Mouse (Mus musculus) hindbrain, embryonic 13.5 days (tissue): ENCODE measurements around the gene Igbp1. TPM values are rescaled to one million over a fixed set of nuclear protein-coding genes. Genes with fewer than 3 reads are reported as not detected.

Experiments used
- ATAC-seq: fragments of 200-750 bp; cut with Nextera tagmentation; 2 replicates; pipeline ENCODE4 v1.8.0; 2017; ENCODE audit warnings: moderate TSS enrichment; ENCODE audit not compliant: low FRiP score
- H3K27ac ChIP-seq: fragments of 300-500 bp; sonication (generic); 2 replicates; pipeline ENCODE4 v1.5.1; 2015; ENCODE audit warnings: inconsistent platforms, mild to moderate bottlenecking, moderate library complexity
- H3K27me3 ChIP-seq: fragments of 300-500 bp; sonication (generic); 2 replicates; pipeline ENCODE4 v1.6.1; 2015; ENCODE audit warnings: mild to moderate bottlenecking, inconsistent platforms
- H3K36me3 ChIP-seq: fragments of 300-500 bp; sonication (generic); 2 replicates; pipeline ENCODE4 v1.6.1; 2015; ENCODE audit warnings: mild to moderate bottlenecking, inconsistent platforms
- H3K4me1 ChIP-seq: fragments of 300-500 bp; sonication (generic); replicated peaks from 2 replicates; pipeline ENCODE4 v1.6.1; 2015; ENCODE audit warnings: inconsistent platforms
- H3K4me2 ChIP-seq: fragments of 300-500 bp; sonication (generic); 2 replicates; pipeline ENCODE4 v1.6.1; 2015; ENCODE audit warnings: inconsistent platforms, mild to moderate bottlenecking, moderate library complexity
- H3K4me3 ChIP-seq: fragments of 300-500 bp; sonication (generic); 2 replicates; pipeline ENCODE4 v1.5.1; 2015; ENCODE audit warnings: mild to moderate bottlenecking, inconsistent platforms
- H3K9ac ChIP-seq: fragments of 300-500 bp; sonication (generic); 2 replicates; pipeline ENCODE4 v1.6.1; 2015; ENCODE audit warnings: mild to moderate bottlenecking, inconsistent platforms
- H3K9me3 ChIP-seq: fragments of 300-500 bp; sonication (generic); 2 replicates; pipeline ENCODE4 v1.6.1; 2016; ENCODE audit warnings: inconsistent platforms
- WGBS: fragments of 180-500 bp; shearing (Covaris S2); methylation state at CpG from one replicate; pipeline ENCODE4 v1.1.7; 2015; 5-methylcytosine and 5-hydroxymethylcytosine counted together
- polyA plus RNA-seq: library from polyadenylated mRNA; unstranded; fragments of >200 nt; fragmentation: Nextera tagmentation; extraction: Ambion mirVana; gene quantifications from 2 replicates; pipeline ENCODE4 v1.2.1, GENCODE M21; 2015

Igbp1 gene
- polyA plus RNA-seq, result 27.0 and 28.1 TPM in 2 replicates

DNA sequence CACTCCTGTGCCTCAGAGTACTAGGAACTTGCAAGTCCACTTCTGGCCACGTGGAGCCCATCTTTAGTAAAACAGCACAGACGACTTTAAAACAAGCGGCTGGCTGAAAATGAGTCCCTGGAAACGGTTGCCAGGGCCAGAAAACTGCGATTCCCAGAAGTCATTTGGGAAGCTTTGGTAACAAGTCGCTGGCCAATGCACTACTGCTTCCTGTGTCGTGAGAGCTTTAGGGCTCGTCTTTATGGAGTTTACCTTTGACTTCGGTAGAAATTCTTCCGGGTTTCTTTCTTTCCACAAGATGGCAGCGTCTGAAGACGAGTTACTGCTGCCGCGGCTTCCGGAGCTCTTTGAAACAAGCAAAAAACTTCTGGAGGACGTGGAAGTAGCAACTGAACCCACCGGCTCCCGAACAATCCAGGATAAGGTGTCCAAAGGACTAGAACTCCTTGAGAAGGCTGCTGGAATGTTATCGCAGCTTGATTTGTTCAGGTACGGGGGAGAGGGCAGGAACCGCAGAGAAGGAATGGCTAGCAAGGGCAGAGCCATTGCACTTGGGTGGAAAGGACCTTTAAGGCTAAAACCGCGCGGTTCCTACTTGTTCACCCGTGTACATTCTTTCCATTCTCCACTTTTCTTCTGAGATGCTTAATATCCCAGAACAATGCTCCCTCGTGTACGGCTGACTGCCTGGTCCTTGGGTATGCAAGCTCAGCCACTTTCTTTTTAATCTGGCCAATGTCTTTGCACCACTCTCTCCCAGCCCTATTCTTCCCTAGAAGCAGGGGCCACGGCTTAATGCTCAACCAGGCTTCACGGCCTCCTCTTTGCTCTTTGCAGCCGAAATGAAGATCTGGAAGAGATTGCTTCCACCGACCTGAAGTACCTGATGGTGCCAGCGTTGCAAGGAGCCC is at the start of gene Igbp1:
Gene Igbp1, plus strand, starts transcription at position 224 of the 911 bp plus-strand sequence.
- peaks cover 6% of the 10 kb centered on the region; the same call in 1 of the 2 replicates for H3K36me3 ChIP-seq
- peak; percentile 98 for ATAC-seq
- H3K9me3 ChIP-seq, result no peaks in the 10 kb centered on the region
- peaks cover 9% of the 10 kb centered on the region; the same call in 1 of the 2 replicates for H3K27me3 ChIP-seq
- peak within 1 kb of the TSS; percentile 70 for H3K9ac ChIP-seq
- WGBS, result 18% methylated on average over 32 of the region's 32 CpGs
- peak within 1 kb of the TSS; percentile 56 for H3K4me3 ChIP-seq
- H3K4me2 ChIP-seq, result peak within 1 kb of the TSS; percentile 63
- H3K4me1 ChIP-seq, result peaks cover 9% of the 10 kb centered on the region
- 0 out of 2 replicates have a peak within 1 kb of the TSS, but pooled peaks have one; percentile 40 for H3K27ac ChIP-seq

DNA sequence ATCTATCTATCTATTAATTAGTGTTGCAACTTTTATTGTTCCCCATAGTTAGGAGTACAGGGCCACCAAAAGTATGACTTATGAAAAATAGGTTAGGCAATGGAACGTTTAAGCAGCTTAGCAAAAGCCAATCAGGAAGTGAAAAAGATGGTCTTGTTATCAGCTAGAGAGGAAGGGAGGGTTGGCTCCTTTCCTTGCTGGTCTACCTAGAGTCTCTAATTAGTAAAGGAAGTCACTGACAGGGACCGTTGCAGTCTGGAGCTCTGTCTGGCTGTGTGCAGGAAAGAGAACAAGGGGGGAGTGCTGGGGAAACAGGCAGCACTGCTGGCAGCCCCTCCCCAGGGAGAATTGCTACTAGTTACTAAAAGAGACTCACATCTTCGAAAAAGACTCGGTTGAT is 26.0 kb upstream of the Igbp1 start:
- Histone ChIP-seq H3K27me3 (0 out of 2 replicates have a peak, but pooled peaks cover 9% of the 10 kb centered on the region), H3K9ac (no peak overlapping the region), H3K4me2 (no peak overlapping the region), H3K27ac (no peak overlapping the region), H3K4me1 (no peaks in the 10 kb centered on the region), H3K36me3 (no peaks in the 10 kb centered on the region), H3K4me3 (no peak overlapping the region), H3K9me3 (no peaks in the 10 kb centered on the region)
- 80% methylated on average over 4 of the region's 4 CpGs for WGBS
- ATAC-seq, result no peak

DNA sequence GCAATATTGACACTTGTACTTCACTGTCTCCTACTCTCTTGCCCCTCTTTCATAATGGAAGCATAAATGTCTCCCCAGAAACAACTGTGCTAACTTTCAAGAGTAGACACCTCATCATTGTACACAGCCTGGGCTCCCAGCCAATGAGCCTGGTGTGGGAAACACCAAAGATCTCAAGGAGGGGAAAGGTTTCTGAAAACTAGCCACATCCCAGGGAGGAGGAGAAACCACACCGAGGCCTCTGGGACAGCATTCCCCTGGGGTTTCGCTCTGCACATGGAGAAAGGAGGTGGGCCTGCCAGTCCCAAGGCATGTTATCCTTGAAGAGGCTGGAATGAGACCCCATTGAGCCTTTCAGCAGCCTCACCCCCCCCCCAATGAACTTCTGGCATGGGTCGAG is 24.0 kb upstream of the Igbp1 start:
- no peak for ATAC-seq
- Histone ChIP-seq H3K4me2 (no peak overlapping the region), H3K9me3 (no peaks in the 10 kb centered on the region), H3K4me1 (no peaks in the 10 kb centered on the region), H3K36me3 (no peaks in the 10 kb centered on the region), H3K27me3 (peaks cover 11% of the 10 kb centered on the region; the same call in 1 of the 2 replicates), H3K27ac (no peak overlapping the region), H3K9ac (no peak overlapping the region), H3K4me3 (no peak overlapping the region)
- WGBS, result 85% methylated on average over 3 of the region's 3 CpGs

DNA sequence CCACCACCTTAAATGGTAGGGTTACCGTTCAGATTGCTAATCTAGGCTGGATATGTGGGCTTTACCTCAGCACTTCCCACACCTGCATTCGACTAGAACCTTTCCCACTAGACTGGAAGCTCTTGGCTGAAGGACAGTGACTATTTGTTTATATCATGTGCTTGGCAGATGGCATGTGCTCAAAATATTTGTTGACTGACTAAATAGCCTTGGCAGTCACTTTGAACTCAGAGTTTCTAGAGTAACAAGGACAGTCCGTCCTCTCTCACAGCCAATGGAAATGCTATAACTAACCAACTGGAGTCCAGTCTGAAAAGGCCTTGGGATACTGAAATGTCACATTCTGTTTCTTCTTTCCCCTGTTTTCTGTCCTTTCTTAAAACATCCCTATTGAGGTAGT is 22.6 kb upstream of the Igbp1 start:
- ATAC-seq, result no peak
- Histone ChIP-seq H3K4me1 (no peaks in the 10 kb centered on the region), H3K9me3 (no peaks in the 10 kb centered on the region), H3K4me2 (no peak overlapping the region), H3K9ac (no peak overlapping the region), H3K36me3 (no peaks in the 10 kb centered on the region), H3K4me3 (no peak overlapping the region), H3K27me3 (peaks cover 19% of the 10 kb centered on the region; the same call in 1 of the 2 replicates), H3K27ac (no peak overlapping the region)
- WGBS, result 88% methylated on average over 3 of the region's 3 CpGs

DNA sequence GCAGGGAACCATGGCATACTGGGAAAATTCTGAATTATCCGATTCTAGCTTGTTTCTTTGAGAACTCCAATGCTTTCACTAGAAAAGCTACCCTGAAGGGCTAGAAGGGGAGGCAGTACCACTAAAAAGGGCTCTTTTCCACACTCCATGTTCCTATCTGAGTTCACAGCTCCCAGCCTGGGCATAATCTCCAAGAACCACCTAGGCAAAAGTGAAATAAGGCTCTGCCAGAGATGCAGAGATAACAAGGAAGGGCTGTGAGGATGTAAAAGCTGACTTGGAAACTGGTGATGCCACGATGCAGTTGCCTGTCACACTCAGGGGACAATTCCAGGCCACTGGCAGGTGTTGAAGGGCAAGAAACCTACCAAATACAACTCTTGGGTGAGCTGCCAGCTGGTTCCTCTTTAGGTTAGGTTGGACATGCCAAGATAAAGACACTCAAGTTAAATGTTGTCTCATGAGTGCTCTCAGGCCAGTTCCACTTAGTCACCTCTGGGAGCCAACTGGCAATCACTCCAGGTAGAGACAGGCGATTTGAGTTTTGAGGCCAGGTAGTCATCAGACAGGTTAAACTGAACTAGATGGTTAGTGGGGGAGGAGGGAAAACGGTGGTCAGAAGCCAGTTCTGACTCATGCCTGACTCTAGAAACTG is 18.4 kb upstream of the Igbp1 start:
- peaks cover 18% of the 10 kb centered on the region; the same call in 1 of the 2 replicates for H3K27me3 ChIP-seq
- no peak for ATAC-seq
- no peak overlapping the region for H3K9ac ChIP-seq
- H3K4me1 ChIP-seq, result no peaks in the 10 kb centered on the region
- H3K4me3 ChIP-seq, result no peak overlapping the region
- WGBS, result 78% methylated on average over 4 of the region's 4 CpGs
- no peak overlapping the region for H3K27ac ChIP-seq
- no peaks in the 10 kb centered on the region for H3K9me3 ChIP-seq
- no peaks in the 10 kb centered on the region for H3K36me3 ChIP-seq
- no peak overlapping the region for H3K4me2 ChIP-seq

DNA sequence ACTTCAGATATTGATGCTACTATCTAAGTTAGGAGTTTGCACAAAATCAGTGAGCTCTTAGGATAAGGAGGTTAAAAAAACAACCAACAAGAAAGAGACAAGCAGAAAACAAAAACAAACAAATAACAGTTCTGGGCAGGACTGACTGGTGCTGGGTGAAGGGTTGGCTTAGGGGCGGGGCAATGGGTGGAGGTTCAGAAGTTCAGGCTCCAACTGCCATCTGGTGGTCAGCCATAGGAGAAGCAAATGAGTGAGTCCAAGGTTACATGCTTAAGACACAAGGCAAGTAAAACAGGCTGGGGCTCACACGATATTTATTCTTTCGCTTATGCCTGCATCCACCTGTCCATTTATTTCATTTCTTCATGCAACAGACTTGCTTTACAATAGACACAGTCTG is 13.8 kb upstream of the Igbp1 start:
- Histone ChIP-seq H3K27me3 (peaks cover 15% of the 10 kb centered on the region; the same call in 1 of the 2 replicates), H3K27ac (no peak overlapping the region), H3K9me3 (no peaks in the 10 kb centered on the region), H3K36me3 (no peaks in the 10 kb centered on the region), H3K4me2 (no peak overlapping the region), H3K4me1 (no peaks in the 10 kb centered on the region), H3K4me3 (no peak overlapping the region), H3K9ac (no peak overlapping the region)
- ATAC-seq, result peak; percentile 84
- WGBS, result 43% methylated on average over 3 of the region's 3 CpGs

DNA sequence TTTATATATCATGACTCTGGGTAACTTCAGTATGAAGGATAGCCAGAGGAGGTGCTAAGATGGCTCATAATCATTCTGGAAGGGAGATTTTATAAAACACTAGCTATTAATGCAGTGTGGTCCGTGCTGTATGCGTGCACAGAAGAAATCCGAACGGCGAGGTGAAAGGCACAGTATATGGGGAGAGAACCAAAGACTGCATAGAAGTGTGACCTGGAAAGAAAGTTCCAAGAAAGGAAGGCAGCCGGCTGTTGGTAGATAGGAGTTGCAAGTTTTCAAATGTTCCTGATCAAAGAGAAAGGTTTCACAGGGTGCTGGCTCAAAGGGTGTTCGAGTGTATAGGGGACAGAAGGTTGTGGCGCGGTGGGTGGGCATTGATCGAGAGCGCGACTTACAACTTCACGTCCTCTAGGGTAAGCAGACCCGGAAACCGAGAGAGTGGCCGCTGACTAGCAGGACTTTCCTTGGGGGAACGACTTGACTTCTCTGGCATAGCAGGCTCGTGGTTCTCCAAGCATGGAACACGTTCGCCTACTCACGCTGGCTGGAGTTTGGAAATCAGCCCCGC is 507 bp upstream of the Igbp1 start:
- 22% methylated on average over 22 of the region's 22 CpGs for WGBS
- peaks cover 9% of the 10 kb centered on the region for H3K4me1 ChIP-seq

DNA sequence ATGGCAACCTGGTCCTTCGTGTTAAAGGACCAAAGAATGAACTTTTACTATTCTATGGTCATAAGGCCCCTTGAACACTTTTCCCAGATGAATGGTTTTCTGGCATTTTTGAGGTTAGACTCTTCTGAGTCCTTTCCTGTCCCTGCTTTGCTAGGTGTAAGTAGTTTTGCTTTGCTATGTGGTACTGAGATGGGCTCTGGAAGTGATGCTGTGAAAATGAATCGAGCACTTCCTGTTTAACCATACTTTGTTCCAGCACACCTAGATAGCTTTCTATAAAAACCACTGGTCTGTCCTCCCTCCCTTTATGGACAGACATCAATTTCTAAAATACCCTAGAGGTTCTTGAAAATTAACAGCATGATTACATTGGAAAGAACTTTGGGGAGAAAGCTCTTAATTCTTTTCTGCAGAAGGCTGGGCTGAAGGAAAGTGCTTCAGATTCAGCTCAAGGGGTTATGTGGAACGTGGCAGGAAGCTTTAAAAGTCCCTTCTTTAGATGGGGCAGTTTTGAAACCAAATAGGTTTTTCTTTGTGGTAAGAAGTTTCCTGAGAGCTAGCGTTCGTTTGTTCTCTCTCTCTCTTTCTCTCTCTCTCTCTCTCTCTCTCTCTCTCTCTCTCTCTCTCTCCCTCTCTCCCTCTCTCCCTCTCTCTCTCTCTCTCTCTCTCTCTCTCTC is 10.2 kb downstream of the Igbp1 start:
- H3K4me3 ChIP-seq, result no peak overlapping the region
- H3K9ac ChIP-seq, result no peak overlapping the region
- WGBS, result 89% methylated on average over 5 of the region's 5 CpGs
- H3K4me2 ChIP-seq, result no peak overlapping the region
- no peaks in the 10 kb centered on the region for H3K4me1 ChIP-seq
- H3K36me3 ChIP-seq, result peaks cover 24% of the 10 kb centered on the region
- ATAC-seq, result no peak
- H3K27ac ChIP-seq, result no peak overlapping the region
- H3K9me3 ChIP-seq, result no peaks in the 10 kb centered on the region
- no peaks in the 10 kb centered on the region for H3K27me3 ChIP-seq

More for the DNA sequence above, 507 bp upstream of the Igbp1 start:
- Histone ChIP-seq H3K27ac (no peak overlapping the region), H3K36me3 (peaks cover 6% of the 10 kb centered on the region; the same call in 1 of the 2 replicates), H3K4me2 (peak overlapping the region; percentile 58), H3K27me3 (peaks cover 9% of the 10 kb centered on the region; the same call in 1 of the 2 replicates), H3K9me3 (no peaks in the 10 kb centered on the region), H3K9ac (no peak overlapping the region), H3K4me3 (peak overlapping the region; percentile 56)
- peak; percentile 67 for ATAC-seq

DNA sequence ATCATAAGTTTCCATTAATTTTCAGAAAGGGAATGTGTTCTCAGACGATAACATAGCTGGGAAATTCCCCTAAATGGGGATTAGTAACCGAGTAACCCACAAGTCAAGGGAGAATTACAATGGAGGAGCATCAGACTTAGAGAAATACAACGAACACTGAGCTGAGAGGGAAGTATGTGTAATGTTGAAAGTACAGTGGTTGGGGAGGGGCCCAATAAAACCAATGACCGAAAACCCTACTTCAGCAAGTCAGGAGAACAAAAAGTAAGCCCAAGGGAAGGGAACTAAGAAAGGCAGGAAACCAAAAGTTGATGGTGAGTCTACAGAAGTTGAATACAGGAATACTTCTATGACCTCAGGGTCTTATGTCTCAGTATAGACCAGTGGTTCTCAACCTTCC is 14.1 kb downstream of the Igbp1 start:
- Histone ChIP-seq H3K27me3 (no peaks in the 10 kb centered on the region), H3K36me3 (peaks cover 23% of the 10 kb centered on the region)
- 81% methylated on average over 4 of the region's 4 CpGs for WGBS

DNA sequence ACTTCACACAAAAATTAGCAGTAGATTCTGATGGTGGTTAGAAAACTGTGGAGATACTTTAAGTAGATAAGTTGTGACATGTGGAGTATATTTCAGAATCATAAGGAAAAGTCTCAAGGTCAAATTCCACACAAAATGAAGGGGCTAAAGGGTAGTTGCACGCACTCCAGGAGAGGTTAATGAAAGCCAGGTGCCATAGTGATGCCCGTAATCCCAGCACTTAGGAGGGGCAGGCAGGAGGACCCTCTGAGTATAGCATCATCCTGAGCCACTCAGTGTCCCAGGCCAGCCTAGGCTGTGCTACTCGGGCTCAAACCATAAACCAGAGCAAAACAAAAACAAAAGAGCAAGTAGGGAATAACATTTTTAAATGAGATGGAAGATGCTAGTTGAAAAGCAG is 15.8 kb downstream of the Igbp1 start:
- Histone ChIP-seq H3K4me1 (no peaks in the 10 kb centered on the region), H3K9me3 (no peaks in the 10 kb centered on the region), H3K27me3 (no peaks in the 10 kb centered on the region), H3K27ac (no peak overlapping the region), H3K4me3 (no peak overlapping the region), H3K4me2 (no peak overlapping the region), H3K9ac (no peak overlapping the region), H3K36me3 (peaks cover 23% of the 10 kb centered on the region)
- 79% methylated on average over 3 of the region's 3 CpGs for WGBS
- ATAC-seq, result no peak

More for the DNA sequence above, 14.1 kb downstream of the Igbp1 start:
- Histone ChIP-seq H3K4me3 (no peak overlapping the region), H3K9me3 (no peaks in the 10 kb centered on the region), H3K27ac (no peak overlapping the region), H3K9ac (no peak overlapping the region), H3K4me2 (no peak overlapping the region), H3K4me1 (no peaks in the 10 kb centered on the region)
- no peak for ATAC-seq

DNA sequence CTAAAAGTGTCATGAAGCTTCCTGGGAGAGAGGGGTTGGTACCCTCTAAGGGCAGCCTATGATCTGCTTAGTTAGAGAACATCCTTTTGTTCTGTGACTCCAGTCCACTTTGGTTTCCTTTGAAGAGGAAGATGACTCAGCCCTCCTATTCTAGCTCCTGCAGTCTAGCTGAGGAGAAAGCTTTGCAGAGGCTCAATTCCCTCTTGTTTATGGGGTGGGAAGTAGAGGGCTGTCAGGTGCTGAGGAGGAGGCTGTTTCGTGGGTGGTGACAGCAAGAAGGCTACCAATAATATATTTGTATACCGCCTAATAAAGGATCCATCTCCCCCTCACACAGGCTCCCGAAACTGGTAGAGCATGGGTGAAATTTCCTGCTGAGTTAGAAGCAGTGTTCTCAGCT is 22.6 kb downstream of the Igbp1 start:
- Histone ChIP-seq H3K4me2 (no peak overlapping the region), H3K4me3 (no peak overlapping the region), H3K36me3 (peaks cover 18% of the 10 kb centered on the region; the same call in 1 of the 2 replicates), H3K9me3 (no peaks in the 10 kb centered on the region), H3K27ac (no peak overlapping the region), H3K27me3 (0 out of 2 replicates have a peak, but pooled peaks cover 2% of the 10 kb centered on the region), H3K4me1 (no peaks in the 10 kb centered on the region), H3K9ac (no peak overlapping the region)
- ATAC-seq, result no peak
- WGBS, result 84% methylated on average over 3 of the region's 3 CpGs
